Mouse (Mus musculus): ENCODE results near the gene Gm4567. TPM values are rescaled to one million over a fixed set of nuclear protein-coding genes. Genes with fewer than 3 reads are reported as not detected.

The Gm4567 gene
- not detected for polyA plus RNA-seq (2014; fragmentation: Illumina TruSeq; extraction: RNeasy Lipid Tissue Mini Kit (QIAGEN cat#74804); ENCODE audit: low read depth, low replicate concordance)

GRCm38 (mm10) chr7:22719610-22720009 lies at the start of gene Gm4567:
Gene Gm4567, minus strand, starts transcription at chr7:22719710.

GRCm38 (mm10) chr7:22761397-22761796 lies 41.9 kb upstream of the Gm4567 start, which contains the start of gene Vmn1r157:
Gene Vmn1r157, plus strand, starts transcription at chr7:22761697.

GRCm38 (mm10) chr7:22692217-22692616 lies 27.3 kb downstream of the Gm4567 start, which contains the start of gene Gm8693:
Gene Gm8693, minus strand, starts transcription at chr7:22692317.

Other genes starting within 250 kb of the Gm4567 start
- gene Vmn1r151, start 220.0 kb downstream of the Gm4567 start, polyA plus RNA-seq (2014; fragmentation: Illumina TruSeq; extraction: RNeasy Lipid Tissue Mini Kit (QIAGEN cat#74804); ENCODE audit: low read depth, low replicate concordance), result not detected
- gene Vmn1r152, start 196.7 kb downstream of the Gm4567 start, polyA plus RNA-seq (2014; fragmentation: Illumina TruSeq; extraction: RNeasy Lipid Tissue Mini Kit (QIAGEN cat#74804); ENCODE audit: low read depth, low replicate concordance), result not detected
- not detected for gene Gm8677, start 184.8 kb downstream of the Gm4567 start, polyA plus RNA-seq (2014; fragmentation: Illumina TruSeq; extraction: RNeasy Lipid Tissue Mini Kit (QIAGEN cat#74804); ENCODE audit: low read depth, low replicate concordance)
- not detected for gene Gm4201, start 154.4 kb downstream of the Gm4567 start, polyA plus RNA-seq (2014; fragmentation: Illumina TruSeq; extraction: RNeasy Lipid Tissue Mini Kit (QIAGEN cat#74804); ENCODE audit: low read depth, low replicate concordance)
- not detected for gene Gm4565, start 131.6 kb downstream of the Gm4567 start, polyA plus RNA-seq (2014; fragmentation: Illumina TruSeq; extraction: RNeasy Lipid Tissue Mini Kit (QIAGEN cat#74804); ENCODE audit: low read depth, low replicate concordance)
- gene Vmn1r155, start 61.7 kb downstream of the Gm4567 start, polyA plus RNA-seq (2014; fragmentation: Illumina TruSeq; extraction: RNeasy Lipid Tissue Mini Kit (QIAGEN cat#74804); ENCODE audit: low read depth, low replicate concordance), result not detected
- gene Gm8693, start 27.4 kb downstream of the Gm4567 start, polyA plus RNA-seq (2014; fragmentation: Illumina TruSeq; extraction: RNeasy Lipid Tissue Mini Kit (QIAGEN cat#74804); ENCODE audit: low read depth, low replicate concordance), result not detected
- not detected for gene Vmn1r157, start 42.0 kb upstream of the Gm4567 start, polyA plus RNA-seq (2014; fragmentation: Illumina TruSeq; extraction: RNeasy Lipid Tissue Mini Kit (QIAGEN cat#74804); ENCODE audit: low read depth, low replicate concordance)
- gene Vmn1r158, start 71.1 kb upstream of the Gm4567 start, polyA plus RNA-seq (2014; fragmentation: Illumina TruSeq; extraction: RNeasy Lipid Tissue Mini Kit (QIAGEN cat#74804); ENCODE audit: low read depth, low replicate concordance), result not detected
- gene Vmn1r159, start 123.9 kb upstream of the Gm4567 start, polyA plus RNA-seq (2014; fragmentation: Illumina TruSeq; extraction: RNeasy Lipid Tissue Mini Kit (QIAGEN cat#74804); ENCODE audit: low read depth, low replicate concordance), result not detected
- not detected for gene Vmn1r160, start 151.5 kb upstream of the Gm4567 start, polyA plus RNA-seq (2014; fragmentation: Illumina TruSeq; extraction: RNeasy Lipid Tissue Mini Kit (QIAGEN cat#74804); ENCODE audit: low read depth, low replicate concordance)